Mouse (Mus musculus): ENCODE results near the gene E2f8.

DNA sequence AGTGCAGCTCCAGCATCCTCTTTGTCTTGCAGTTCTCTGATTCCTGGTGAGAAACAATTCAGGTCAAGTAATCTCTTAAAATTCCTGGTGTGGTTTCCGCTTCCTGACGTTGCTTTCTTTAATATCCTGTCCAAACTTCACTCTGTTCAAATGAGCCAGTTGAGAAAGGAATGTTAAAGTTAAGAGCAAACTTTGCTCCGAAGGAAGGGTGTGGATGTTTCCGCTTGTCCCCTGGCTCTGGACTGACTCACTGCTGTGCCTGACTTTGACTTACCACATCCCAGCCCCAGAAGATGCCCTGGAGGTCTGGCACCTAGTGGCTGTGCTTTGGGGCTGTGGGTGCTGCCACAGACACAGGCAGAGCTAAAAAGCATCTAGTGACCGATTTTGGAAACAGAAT lies 36.1 kb upstream of the E2f8 start:
- TF ChIP-seq CTCF (IDR thresholded peaks at IDR 0.05; ENCODE audit: extremely low read depth, insufficient read depth, insufficient read length, insufficient replicate concordance): no peak
- no peak for TF ChIP-seq POLR2A (IDR thresholded peaks at IDR 0.05; ENCODE audit: low read depth, low read length)
